Mouse (Mus musculus): ENCODE measurements around the gene Samd4.

DNA sequence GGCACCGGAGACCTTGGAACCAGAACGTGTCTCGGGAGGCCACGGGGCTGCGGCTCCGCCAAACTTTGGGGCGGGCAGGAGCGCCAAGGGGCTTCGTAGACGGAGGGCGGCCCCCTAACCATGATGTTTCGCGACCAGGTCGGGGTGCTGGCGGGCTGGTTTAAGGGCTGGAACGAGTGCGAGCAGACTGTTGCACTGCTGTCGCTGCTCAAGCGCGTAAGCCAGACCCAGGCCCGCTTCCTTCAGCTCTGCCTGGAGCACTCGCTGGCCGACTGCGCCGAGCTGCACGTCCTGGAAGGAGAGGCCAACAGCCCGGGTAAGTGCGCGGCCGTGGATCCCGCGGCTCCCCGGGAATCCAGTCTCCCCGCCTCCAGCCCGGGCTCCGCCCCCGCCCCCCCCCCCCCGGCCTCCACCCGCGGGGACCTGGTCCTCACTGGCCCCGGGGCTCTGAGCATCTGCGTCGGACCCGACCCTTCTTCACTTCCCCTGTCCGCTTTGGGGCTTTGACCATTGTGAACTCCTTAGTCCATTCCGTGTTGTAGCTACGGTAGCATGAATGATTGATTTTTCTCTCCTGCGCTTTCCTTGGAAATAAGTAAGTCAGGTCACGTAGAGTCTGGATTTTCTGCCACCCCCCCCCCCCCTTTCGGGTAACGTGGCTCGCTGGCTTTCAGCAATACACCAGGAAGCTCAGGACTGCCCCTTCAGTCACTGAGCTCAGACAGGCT is 2.2 kb downstream of the Samd4 start:
- no peak for TF ChIP-seq CTCF (conservative IDR thresholded peaks at IDR 0.05; ENCODE audit: low read length)
- TF ChIP-seq NANOG (IDR thresholded peaks at IDR 0.05; ENCODE audit: borderline replicate concordance, low read length) = no peak
